Mouse (Mus musculus) kidney, adult 8-10 months (tissue): Measurements from ENCODE around the gene Ripor2.

Experiments used
- DNase-seq, 2 experiments: peaks; one replicate each; pipeline ENCODE4 v3.0.0; 2022

The Ripor2 gene

GRCm38 (mm10) chr13:24584841-24585240 lies 2.9 kb downstream of the Ripor2 start:
- no peak for DNase-seq

DNA sequence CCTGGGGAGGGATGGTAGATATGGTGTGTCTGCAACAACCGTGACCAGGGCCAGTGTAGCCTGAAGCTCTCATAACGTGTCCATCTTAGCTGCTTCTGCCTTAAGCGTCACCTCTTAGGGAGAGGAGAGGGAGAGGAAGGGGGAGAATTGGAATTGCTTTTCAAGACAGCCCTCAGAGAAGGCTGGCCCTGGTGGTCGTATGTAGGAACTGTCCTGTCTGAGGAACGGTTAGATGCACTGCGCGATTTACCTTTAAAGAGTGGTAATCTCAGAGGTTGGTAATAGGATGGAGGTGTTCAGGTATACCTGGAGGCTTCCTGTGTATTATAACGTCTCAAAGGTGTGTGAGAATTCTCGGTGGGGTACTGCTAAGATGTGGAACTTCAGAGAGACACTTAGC lies 3.4 kb downstream of the Ripor2 start:
- DNase-seq = no peak

- no peak for DNase-seq
Observed at GRCm38 (mm10) chr13:24587192-24587895, 5.4 kb downstream of the Ripor2 start.

DNA sequence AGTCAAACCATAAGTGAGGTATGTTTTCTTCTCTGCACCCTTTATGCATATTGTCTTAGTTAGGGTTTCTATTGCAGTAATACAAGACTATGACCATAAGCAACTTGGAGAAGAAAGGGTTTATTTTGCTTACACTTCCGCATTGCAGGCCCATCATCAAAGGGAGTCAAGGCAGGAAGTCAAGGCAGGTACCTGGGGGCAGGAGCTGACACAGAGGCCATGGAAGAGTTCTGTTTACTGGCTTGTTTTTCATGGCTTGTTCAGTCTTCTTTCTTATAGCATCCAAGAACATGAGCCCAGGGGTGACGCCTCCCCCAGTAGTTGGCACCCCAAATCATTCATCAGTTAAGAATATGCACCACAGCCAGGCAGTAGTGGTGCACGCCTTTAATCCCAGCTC lies 6.6 kb downstream of the Ripor2 start:
- no peak for DNase-seq

GRCm38 (mm10) chr13:24591737-24592136 lies 9.7 kb downstream of the Ripor2 start:
- DNase-seq = no peak

DNA sequence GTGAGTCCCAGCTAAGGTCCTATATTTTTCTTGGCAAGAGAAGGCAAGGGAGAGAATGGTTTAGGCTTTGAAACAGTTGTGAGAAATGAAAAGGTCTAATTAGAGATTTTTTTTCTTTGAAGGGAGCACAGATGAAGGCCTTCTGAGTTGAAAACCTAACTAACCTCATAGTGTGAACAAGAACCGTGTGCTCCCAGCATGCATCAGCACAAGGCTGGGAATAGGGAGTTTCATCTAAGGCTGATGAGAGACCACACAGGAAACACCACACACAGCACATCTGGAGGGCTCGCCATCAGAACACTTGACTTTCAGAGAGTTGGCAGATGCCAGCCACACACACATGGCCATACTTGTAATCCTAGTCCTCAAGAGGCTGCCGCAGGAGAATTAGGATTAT lies 12.3 kb downstream of the Ripor2 start:
- no peak for DNase-seq

DNA sequence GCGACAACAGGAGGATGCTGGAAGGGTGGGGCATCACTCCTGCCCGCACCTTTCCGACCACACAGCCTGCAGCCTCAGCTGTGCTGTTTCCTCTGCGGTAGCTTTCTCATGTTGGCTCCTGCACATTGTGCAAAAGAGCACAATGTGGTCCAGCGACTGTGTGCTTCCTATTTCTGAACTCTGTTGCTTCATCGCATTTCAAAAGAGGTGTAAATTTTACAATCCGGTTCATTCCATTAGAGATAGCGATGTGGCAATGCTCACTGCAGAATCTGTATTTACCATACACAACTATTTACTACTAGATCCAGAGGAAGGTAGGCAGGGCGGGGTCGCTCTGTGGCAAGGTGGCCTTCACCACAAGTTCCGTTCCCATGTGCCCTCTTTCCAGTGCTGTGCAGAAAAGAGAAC lies 17.6 kb downstream of the Ripor2 start:
- no peak for DNase-seq

DNA sequence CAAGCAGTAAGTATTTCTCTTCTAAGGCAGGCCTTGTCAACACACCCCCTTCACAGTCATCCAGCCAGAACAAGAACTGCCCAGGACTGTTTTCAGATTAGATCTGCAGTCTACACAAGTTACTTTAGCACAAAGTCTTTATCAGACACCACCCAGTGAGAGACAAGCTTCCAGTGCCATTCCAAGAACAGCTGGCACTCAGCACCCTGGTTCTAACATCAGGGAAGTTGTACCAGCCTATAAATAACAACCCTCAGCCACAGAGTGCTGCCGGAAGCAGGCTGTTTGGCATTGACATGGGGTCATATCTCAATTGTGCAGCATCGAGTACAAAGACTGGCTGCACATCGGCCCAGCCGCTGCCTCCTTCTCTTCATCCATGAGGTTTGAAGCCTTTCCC lies 21.0 kb downstream of the Ripor2 start:
- no peak for DNase-seq

GRCm38 (mm10) chr13:24603591-24604009 lies 21.6 kb downstream of the Ripor2 start:
- DNase-seq = peak; percentile 16 to 28

DNA sequence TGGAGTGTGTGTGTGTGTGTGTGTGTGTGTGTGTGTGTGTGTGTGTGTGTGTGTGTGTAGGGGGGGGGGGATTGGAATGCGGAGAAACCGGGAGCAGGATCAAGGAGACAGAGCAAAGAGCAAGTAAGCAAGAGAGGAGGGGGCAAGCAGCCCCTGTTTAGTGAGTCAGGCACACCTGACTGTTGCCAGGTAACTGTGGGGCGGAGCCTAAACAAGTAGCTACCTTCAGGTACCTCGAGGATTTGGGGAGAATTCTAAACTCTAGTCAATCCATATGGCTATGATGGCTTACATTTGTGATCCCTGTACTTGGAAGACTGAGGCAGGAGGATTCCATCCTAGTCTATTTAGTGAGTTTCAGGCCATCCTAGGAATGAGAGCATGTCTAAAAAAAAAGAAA lies 22.1 kb downstream of the Ripor2 start:
- DNase-seq = no peak

DNA sequence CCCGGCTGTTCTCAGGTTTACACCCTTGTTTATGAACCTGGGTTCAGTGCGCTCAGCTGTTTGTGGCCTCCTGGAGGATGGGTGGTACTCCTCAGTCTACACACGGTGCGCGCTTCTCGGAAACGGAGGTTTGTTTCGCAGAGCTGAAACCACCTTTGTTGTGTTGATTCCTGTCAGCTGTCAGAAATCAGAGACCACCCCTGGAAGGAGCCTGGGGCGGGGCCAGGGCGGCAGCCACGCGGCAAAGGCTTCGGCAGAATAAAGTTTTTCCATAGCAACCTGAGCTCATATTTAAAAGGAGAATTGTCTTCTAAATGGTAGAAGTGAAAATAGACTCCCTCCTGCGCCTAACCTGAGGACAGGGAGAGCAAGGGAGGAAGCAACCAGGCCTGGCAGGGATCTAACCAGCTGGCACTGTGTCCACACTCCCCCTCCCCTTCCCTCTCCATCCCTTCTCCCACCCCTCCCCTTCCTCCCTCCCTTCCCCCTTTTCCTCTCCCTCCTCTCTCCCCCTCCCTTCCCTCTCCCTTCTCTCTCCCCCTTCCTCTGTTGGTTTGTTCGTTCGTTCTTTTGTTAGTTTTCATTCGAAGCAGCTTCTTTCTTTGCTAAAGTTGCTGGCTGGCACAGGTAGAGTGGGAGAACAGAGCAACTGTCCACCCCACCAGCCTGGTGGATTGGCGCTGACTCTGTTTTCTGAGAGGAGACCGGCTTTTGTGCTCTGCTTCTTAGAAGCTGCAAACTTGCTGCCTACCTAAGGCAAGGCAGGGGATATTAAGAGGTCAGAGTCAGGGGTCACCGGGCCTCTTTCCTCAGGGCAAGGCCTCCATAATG lies 23.0 kb downstream of the Ripor2 start:
- no peak for DNase-seq

DNA sequence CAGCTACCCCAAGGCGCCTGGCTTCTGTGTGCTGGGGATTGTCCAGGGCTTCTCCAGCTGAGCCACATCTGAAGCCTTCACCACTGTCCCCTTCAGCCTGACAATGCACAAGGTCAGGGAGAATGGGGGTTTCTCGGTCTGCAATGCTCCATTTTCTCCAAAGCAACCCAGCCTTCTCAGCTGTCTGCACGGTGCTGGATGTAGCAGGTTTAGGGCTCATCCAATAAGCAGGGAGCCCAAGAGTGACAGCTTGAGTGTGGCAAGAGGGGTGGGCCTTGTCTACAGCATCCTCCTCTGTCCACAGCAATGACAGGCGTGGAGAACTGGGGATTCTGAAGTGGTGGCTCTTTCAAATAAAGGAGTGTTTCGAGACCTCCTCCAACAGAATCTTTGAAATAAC lies 23.8 kb downstream of the Ripor2 start:
- no peak for DNase-seq

DNA sequence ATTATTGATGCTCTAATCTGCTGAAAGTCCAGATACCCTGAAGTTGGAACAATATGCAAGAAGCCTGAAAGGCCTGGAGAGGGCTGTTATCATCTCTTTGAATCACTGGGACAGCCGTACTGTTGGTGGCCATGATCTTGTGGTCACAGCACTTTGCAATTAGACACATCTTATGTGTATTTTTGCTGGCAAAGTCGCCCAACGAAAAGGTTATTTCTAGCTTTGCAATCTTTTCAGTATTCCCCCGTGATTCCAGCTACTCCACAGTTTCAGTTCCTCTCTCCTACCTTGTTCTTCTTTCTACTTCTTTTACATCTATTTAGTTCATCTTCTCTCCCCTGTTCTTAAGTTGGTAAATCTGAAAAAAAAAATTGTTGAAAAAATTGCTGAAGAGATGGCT lies 26.0 kb downstream of the Ripor2 start:
- no peak for DNase-seq

DNA sequence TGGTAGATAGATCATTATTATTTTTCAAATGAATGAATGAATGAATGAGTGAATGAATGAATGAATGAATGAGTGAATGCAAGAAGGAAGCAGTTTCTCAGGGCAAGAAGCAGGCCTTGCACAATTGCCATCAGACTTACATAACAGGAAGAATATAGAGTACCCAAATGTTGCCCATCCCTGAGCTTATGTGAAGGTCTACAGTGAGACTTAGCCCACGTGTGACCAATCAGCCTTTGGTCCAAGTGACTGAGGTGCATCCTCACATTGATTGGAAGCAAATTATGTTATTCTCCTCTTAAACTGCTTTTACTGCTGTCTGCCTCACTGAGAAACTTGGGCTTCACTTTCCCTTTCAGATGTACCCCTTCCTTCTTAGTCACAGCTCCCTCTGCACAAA lies 26.7 kb downstream of the Ripor2 start:
- no peak for DNase-seq

DNA sequence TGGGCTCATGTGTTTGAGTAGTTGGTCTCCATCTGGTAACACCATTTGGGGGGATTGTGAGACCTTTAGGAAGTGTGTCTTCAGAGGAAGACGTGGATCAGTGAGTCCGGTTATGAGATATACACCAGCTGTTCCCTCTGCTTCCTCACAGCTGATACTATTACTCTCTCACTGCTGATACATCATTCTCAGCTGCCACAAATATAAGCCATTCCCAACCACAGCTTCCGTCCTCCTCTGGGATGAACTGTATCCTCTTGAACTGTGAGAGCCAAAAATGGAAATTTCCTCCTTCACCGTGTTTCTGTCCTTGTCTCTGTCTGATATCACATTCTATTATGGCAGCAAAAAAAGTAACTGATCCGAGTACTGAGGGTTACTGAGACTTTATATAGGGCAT lies 28.9 kb downstream of the Ripor2 start:
- no peak for DNase-seq

GRCm38 (mm10) chr13:24613031-24613430 lies 31.0 kb downstream of the Ripor2 start:
- no peak for DNase-seq

GRCm38 (mm10) chr13:24613433-24613832 lies 31.4 kb downstream of the Ripor2 start:
- DNase-seq = no peak

- DNase-seq = no peak
Observed at GRCm38 (mm10) chr13:24613927-24614780, 32.2 kb downstream of the Ripor2 start.

DNA sequence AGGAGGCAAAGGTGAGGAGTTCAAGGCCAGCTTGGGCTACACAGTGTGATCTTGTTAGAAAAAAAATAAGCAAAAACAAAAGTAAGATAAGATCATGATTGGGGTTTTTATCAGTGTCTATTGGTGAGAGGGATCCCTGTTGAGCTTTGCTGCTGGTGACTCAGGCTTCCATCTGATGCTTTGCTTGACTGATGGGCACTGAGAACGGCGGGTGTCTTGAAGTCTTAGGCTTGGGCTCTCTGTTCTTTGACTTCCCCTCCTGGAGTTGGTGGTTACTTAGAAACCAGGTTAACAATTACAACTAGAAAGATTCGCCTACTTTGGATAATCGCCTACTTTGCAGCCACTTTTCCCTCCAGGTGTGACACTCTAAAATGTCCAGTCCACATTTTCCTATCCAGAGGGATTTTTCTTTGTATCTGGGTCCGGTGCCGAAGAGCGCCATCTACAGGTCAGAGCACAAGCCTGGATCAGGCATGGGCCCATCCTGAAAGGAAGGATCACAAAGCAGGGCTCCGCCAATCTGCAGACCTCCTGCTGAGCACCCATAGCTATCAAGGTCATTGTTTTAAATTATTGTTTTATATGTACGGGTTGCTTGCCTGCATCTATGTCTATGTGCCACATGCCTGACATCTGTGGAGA lies 34.1 kb downstream of the Ripor2 start:
- DNase-seq = no peak

GRCm38 (mm10) chr13:24616645-24617044 lies 34.7 kb downstream of the Ripor2 start:
- no peak for DNase-seq

- no peak for DNase-seq
Observed at GRCm38 (mm10) chr13:24617076-24617798, 35.2 kb downstream of the Ripor2 start.

DNA sequence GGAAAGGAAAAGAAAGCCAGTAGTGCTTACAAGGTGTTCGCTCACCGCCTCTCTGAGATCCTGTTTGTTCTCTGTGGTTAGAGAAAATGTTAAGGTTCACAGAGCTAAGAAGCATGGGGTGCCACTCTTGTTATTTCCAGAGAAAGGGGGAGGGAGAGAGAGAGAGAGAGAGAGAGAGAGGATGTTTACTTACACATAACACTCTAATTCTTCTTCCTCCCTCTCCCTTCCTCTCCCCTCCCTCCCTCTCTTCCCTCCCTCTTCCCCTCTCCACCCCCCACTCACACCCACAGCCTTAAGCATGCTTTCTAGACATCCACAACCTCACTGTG lies 35.8 kb downstream of the Ripor2 start:
- no peak for DNase-seq
